Mouse (Mus musculus) heart, postnatal 0 days (tissue): ENCODE results near the gene Nkapd1.

Source experiments
- CTCF ChIP-seq: IDR thresholded peaks from 2 replicates; pipeline ENCODE4 v1.5.1; 2016; ENCODE audit warnings: antibody characterized with exemption, control low read depth, low read depth
- EP300 ChIP-seq: IDR thresholded peaks from 2 replicates; pipeline ENCODE4 v1.6.1; 2016; ENCODE audit warnings: antibody characterized with exemption, low read depth

GRCm38 (mm10) chr9:50650503-50650902 lies 33.2 kb upstream of the Nkapd1 start:
- TF ChIP-seq CTCF (no peak), EP300 (no peak)
